12 mouse cellular contexts compared by ENCODE assay signal in genomic region chr9:101261443-101261842, GRCm38 (mm10). TPM values are rescaled to one million over a fixed set of nuclear protein-coding genes. Genes with fewer than 3 reads are reported as not detected.
A peak's percentile ranks its signal among the peaks of the same experiment; 100 is the strongest.
DNase-seq lines count a peak whose midpoint lies in the region; ATAC-seq and TF ChIP-seq lines count a peak whose summit lies in the region.
"Had no signal": no experiment of that assay in that cellular context is flagged by ENCODE, and none has a peak within 500 bp of the region (broad histone marks: within the 10 kb centered on the region; RNA-seq: fewer than 3 reads in every experiment).

No protein-coding gene starts in this region.

- ATAC-seq in forebrain, postnatal 0 days, result no peak
- no peak for ATAC-seq in forebrain, embryonic 16.5 days
- ATAC-seq in intestine, postnatal 0 days, result no peak
- no peak for ATAC-seq in intestine, embryonic 16.5 days

- H3K4me1 ChIP-seq in forebrain, postnatal 0 days (ENCODE audit: insufficient read depth), result peaks cover 11% of the 10 kb centered on the region; the same call in 1 of the 2 replicates
- H3K4me1 ChIP-seq in forebrain, embryonic 16.5 days (replicated peaks; ENCODE audit: control insufficient read depth, insufficient read depth, low read length), result peaks cover 13% of the 10 kb centered on the region
- H3K4me1 ChIP-seq in intestine, postnatal 0 days (replicated peaks; ENCODE audit: control insufficient read depth, insufficient read depth, low read length), result peaks cover 14% of the 10 kb centered on the region
- H3K4me1 ChIP-seq in intestine, embryonic 16.5 days (ENCODE audit: control insufficient read depth, insufficient read depth, low read length), result peaks cover 3% of the 10 kb centered on the region; the same call in 1 of the 2 replicates
- no peaks in the 10 kb centered on the region; the same call in 1 of the 2 replicates for H3K4me1 ChIP-seq in midbrain, embryonic 10.5 days
- H3K4me1 ChIP-seq: forebrain, embryonic 12.5 days had no signal

- H3K4me2 ChIP-seq in forebrain, postnatal 0 days (ENCODE audit: low read depth), result no peak overlapping the region
- H3K4me2 ChIP-seq in forebrain, embryonic 16.5 days (ENCODE audit: low read length), result no peak overlapping the region
- no peak overlapping the region for H3K4me2 ChIP-seq in intestine, postnatal 0 days (replicated peaks; ENCODE audit: low read depth)
- H3K4me2 ChIP-seq in intestine, embryonic 16.5 days (ENCODE audit: low read depth, low read length), result no peak overlapping the region
- H3K4me2 ChIP-seq: forebrain, embryonic 12.5 days; limb, embryonic 13.5 days; neural tube, embryonic 13.5 days had no signal

- H3K79me3 ChIP-seq in C2C12 (ENCODE audit: low read depth), result no peaks in the 10 kb centered on the region

- no peaks in the 10 kb centered on the region for H3K27me3 ChIP-seq in forebrain, postnatal 0 days (ENCODE audit: insufficient read depth, low read length)
- H3K27me3 ChIP-seq in forebrain, embryonic 16.5 days (replicated peaks; ENCODE audit: control insufficient read depth, insufficient read depth, low read length), result no peaks in the 10 kb centered on the region
- no peaks in the 10 kb centered on the region for H3K27me3 ChIP-seq in intestine, postnatal 0 days (replicated peaks; ENCODE audit: control insufficient read depth, insufficient read depth, low read length)
- no peaks in the 10 kb centered on the region for H3K27me3 ChIP-seq in intestine, embryonic 16.5 days (replicated peaks; ENCODE audit: control insufficient read depth, insufficient read depth, low read length)
- H3K27me3 ChIP-seq in C2C12 (ENCODE audit: control insufficient read depth, insufficient read depth, insufficient read length), result no peaks in the 10 kb centered on the region
- no peaks in the 10 kb centered on the region for H3K27me3 ChIP-seq in midbrain, embryonic 10.5 days (ENCODE audit: low read depth, poor library complexity, severe bottlenecking)
- H3K27me3 ChIP-seq: forebrain, embryonic 12.5 days; limb, embryonic 13.5 days; neural tube, embryonic 13.5 days had no signal

- no peak overlapping the region for H3K4me3 ChIP-seq in forebrain, postnatal 0 days (ENCODE audit: low read depth, low read length)
- H3K4me3 ChIP-seq in forebrain, embryonic 16.5 days (replicated peaks; ENCODE audit: low read length), result no peak overlapping the region
- H3K4me3 ChIP-seq in intestine, postnatal 0 days (ENCODE audit: low read depth, low read length), result no peak overlapping the region
- no peak overlapping the region for H3K4me3 ChIP-seq in intestine, embryonic 16.5 days (ENCODE audit: low read length)
- no peak overlapping the region for H3K4me3 ChIP-seq in C2C12 (ENCODE audit: insufficient read depth, poor library complexity, severe bottlenecking)
- H3K4me3 ChIP-seq in midbrain, embryonic 10.5 days, result no peak overlapping the region
- H3K4me3 ChIP-seq: forebrain, embryonic 12.5 days; limb, embryonic 13.5 days; neural tube, embryonic 13.5 days had no signal

- 55% methylated on average over 4 of the region's 4 CpGs for WGBS in forebrain, postnatal 0 days
- 57% methylated on average over 4 of the region's 4 CpGs for WGBS in forebrain, embryonic 16.5 days
- 54% methylated on average over 4 of the region's 4 CpGs for WGBS in intestine, postnatal 0 days
- 73% methylated on average over 4 of the region's 4 CpGs for WGBS in intestine, embryonic 16.5 days
- 71% methylated on average over 4 of the region's 4 CpGs for WGBS in midbrain, embryonic 10.5 days

- DNase-seq in forebrain, postnatal 0 days, result no peak
- DNase-seq in kidney, adult 8-10 months, result peak; percentile 49 to 64
- DNase-seq in left cerebral cortex, adult 11 months (ENCODE audit: low spot score), result no peak
- no peak for DNase-seq in midbrain, embryonic 10.5 days (ENCODE audit: low spot score)
- DNase-seq: thymus, postnatal 36 days had no signal

- H3K36me3 ChIP-seq in forebrain, postnatal 0 days (ENCODE audit: insufficient read depth), result no peaks in the 10 kb centered on the region
- no peaks in the 10 kb centered on the region for H3K36me3 ChIP-seq in forebrain, embryonic 16.5 days (ENCODE audit: control insufficient read depth, insufficient read depth)
- H3K36me3 ChIP-seq in intestine, postnatal 0 days (ENCODE audit: control insufficient read depth, insufficient read depth), result no peaks in the 10 kb centered on the region
- H3K36me3 ChIP-seq in intestine, embryonic 16.5 days (ENCODE audit: control insufficient read depth, insufficient read depth, low read length), result no peaks in the 10 kb centered on the region
- H3K36me3 ChIP-seq in C2C12 (ENCODE audit: control insufficient read depth, insufficient read depth), result no peaks in the 10 kb centered on the region
- H3K36me3 ChIP-seq in midbrain, embryonic 10.5 days, result no peaks in the 10 kb centered on the region
- H3K36me3 ChIP-seq: forebrain, embryonic 12.5 days; limb, embryonic 13.5 days; neural tube, embryonic 13.5 days had no signal

- H3K9me3 ChIP-seq in forebrain, postnatal 0 days (ENCODE audit: low read length), result no peaks in the 10 kb centered on the region
- no peaks in the 10 kb centered on the region for H3K9me3 ChIP-seq in forebrain, embryonic 16.5 days (ENCODE audit: control insufficient read depth, low read length)
- no peaks in the 10 kb centered on the region for H3K9me3 ChIP-seq in intestine, postnatal 0 days (ENCODE audit: control insufficient read depth)
- H3K9me3 ChIP-seq in intestine, embryonic 16.5 days (ENCODE audit: control insufficient read depth, low read length), result no peaks in the 10 kb centered on the region
- no peaks in the 10 kb centered on the region for H3K9me3 ChIP-seq in midbrain, embryonic 10.5 days (replicated peaks)
- H3K9me3 ChIP-seq: forebrain, embryonic 12.5 days; limb, embryonic 13.5 days; neural tube, embryonic 13.5 days had no signal

- H3K9ac ChIP-seq in forebrain, postnatal 0 days, result no peak overlapping the region
- H3K9ac ChIP-seq in forebrain, embryonic 16.5 days (replicated peaks; ENCODE audit: low read depth, low read length), result no peak overlapping the region
- no peak overlapping the region for H3K9ac ChIP-seq in intestine, postnatal 0 days (ENCODE audit: low read depth, low read length)
- no peak overlapping the region for H3K9ac ChIP-seq in intestine, embryonic 16.5 days (ENCODE audit: low read depth, low read length)
- H3K9ac ChIP-seq: forebrain, embryonic 12.5 days; limb, embryonic 13.5 days; neural tube, embryonic 13.5 days had no signal

- TF ChIP-seq CTCF in forebrain, postnatal 0 days (IDR thresholded peaks at IDR 0.05; ENCODE audit: low read depth), result no peak
- TF ChIP-seq CTCF in intestine, postnatal 0 days (IDR thresholded peaks at IDR 0.05; ENCODE audit: low read depth), result no peak
- no peak for TF ChIP-seq CTCF in C2C12 (IDR thresholded peaks at IDR 0.05; ENCODE audit: control insufficient read depth, insufficient read depth, insufficient read length)

- H3ac ChIP-seq in C2C12 (ENCODE audit: control insufficient read depth, insufficient read length, low read depth), result no peak overlapping the region

- H3K27ac ChIP-seq in forebrain, postnatal 0 days (ENCODE audit: low read depth, low read length), result 0 out of 2 replicates have a peak overlapping the region, but pooled peaks have one; percentile 9
- H3K27ac ChIP-seq in forebrain, embryonic 16.5 days (ENCODE audit: low read length), result no peak overlapping the region
- H3K27ac ChIP-seq in intestine, postnatal 0 days (ENCODE audit: low read depth, low read length), result peak overlapping the region; percentile 55; the same call in 1 of the 2 replicates
- H3K27ac ChIP-seq in intestine, embryonic 16.5 days (ENCODE audit: low read length), result no peak overlapping the region
- H3K27ac ChIP-seq in midbrain, embryonic 10.5 days (replicated peaks), result no peak overlapping the region
- H3K27ac ChIP-seq: forebrain, embryonic 12.5 days; neural tube, embryonic 13.5 days had no signal

- no peaks in the 10 kb centered on the region for H3K79me2 ChIP-seq in C2C12 (ENCODE audit: control insufficient read depth, insufficient read depth)

TF ChIP-seq in C2C12, 6 proteins besides CTCF, POLR2A, EP300 and RAD21:
- TF ChIP-seq USF1 (IDR thresholded peaks at IDR 0.05; ENCODE audit: low read depth) (peak; percentile 39), FOSL1 (IDR thresholded peaks at IDR 0.05; ENCODE audit: insufficient read depth, low read length, poor library complexity, severe bottlenecking) (no peak)

RNA-seq across cellular contexts. Expression of gene Ppp2r3a, which starts 9.8 kb away (rescaled TPM):
- total RNA-seq in forebrain, postnatal 0 days (2014; rRNA removed), result 40.8 and 45.5 TPM in 2 replicates
- polyA plus RNA-seq in forebrain, postnatal 0 days (2015; fragmentation: Nextera tagmentation; extraction: Ambion mirVana), result 13.8 and 16.8 TPM in 2 replicates
- 25.2 and 27.2 TPM in 2 replicates for polyA plus RNA-seq in forebrain, embryonic 16.5 days (2015; fragmentation: Nextera tagmentation; extraction: Ambion mirVana)
- polyA plus RNA-seq in intestine, postnatal 0 days (2015; fragmentation: Nextera tagmentation; extraction: Ambion mirVana), result 4.5 and 5.0 TPM in 2 replicates
- polyA plus RNA-seq in intestine, embryonic 16.5 days (2015; fragmentation: Nextera tagmentation; extraction: Ambion mirVana), result 7.4 and 8.1 TPM in 2 replicates
- polyA plus RNA-seq in C2C12 (2012; fragmentation: generic; extraction: Trizol), result 2.4 TPM
- 8.0 and 9.1 TPM in 2 replicates for polyA plus RNA-seq in midbrain, embryonic 10.5 days (2016; fragmentation: Nextera tagmentation; extraction: Ambion mirVana)

Comparison
In these comparisons a context has a peak if more than half of its experiments do, and no peak if none do; other contexts are left out.
1. H3K27ac ChIP-seq: peak in forebrain, postnatal 0 days (single experiment) and intestine, postnatal 0 days (single experiment); none in forebrain, embryonic 16.5 days (single experiment), intestine, embryonic 16.5 days (single experiment) and midbrain, embryonic 10.5 days (single experiment).
2. DNase-seq: peak in kidney, adult 8-10 months (2 of 2); none in forebrain, postnatal 0 days (single experiment), left cerebral cortex, adult 11 months (single experiment) and midbrain, embryonic 10.5 days (single experiment).